Mouse (Mus musculus) embryo, embryonic 9.5 days (tissue): Measurements from ENCODE around the gene Cyp2s1.

Experiments
- DNase-seq: peaks from one replicate; pipeline ENCODE4 v3.0.0-alpha.2; 2017; ENCODE audit errors: extremely low spot score

The Cyp2s1 gene

DNA sequence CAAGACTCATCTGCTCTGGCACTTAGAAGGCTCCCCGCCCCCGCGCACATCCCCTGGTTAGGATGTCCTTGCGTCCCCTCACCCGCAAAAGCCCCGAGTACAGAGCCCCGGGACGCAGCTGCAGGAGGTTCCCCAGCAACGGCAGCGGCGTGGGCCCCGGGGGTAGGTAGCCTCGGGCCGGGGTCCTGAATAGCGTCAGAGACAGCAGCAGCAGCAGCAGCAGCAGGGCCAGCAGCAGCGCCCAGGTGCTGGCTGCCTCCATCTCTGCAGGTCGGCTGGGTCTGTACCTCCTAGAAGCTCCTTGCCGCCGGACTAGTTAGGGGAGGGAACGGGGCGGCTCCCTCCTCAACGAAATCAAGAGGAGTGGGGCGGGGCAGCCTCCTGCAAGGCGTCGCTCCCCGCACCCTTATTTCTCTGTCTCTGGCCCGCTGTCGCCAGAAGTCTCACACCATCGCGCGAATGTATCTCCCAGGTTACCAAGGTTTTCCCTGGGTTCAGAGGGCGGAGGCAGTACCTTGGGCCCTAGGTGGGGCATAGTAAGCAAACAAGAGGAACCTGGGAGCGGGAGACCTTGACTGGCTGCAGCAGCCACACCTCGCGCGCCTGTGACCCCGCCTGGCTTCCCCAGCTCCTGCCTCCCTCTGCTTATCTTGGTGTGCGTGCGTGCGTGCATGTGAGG is at the start of gene Cyp2s1:
Gene Cyp2s1 (minus strand): TSS at position 673 of the 679 bp plus-strand sequence.
- peak; percentile 34 for DNase-seq

DNA sequence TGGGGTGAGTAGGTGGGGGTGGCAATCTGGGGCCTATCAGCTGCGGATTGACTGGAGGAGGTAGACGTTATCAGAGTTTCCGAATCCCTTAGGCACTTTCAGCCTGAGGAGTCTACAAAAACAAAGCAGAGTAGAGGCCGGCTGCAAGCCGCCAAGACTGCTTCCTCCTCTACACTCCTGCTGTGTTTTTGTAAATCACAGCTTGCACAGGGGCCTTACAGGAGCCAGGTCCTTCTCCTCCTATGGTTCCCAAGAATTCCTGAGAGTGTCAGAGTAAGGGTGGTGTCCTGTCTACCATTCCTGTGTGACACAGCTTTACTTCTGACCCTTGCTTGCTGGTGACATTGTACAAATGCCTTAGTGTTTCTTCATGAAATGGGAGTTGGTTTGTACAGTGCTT is 48.1 kb upstream of the Cyp2s1 start:
- no peak for DNase-seq

DNA sequence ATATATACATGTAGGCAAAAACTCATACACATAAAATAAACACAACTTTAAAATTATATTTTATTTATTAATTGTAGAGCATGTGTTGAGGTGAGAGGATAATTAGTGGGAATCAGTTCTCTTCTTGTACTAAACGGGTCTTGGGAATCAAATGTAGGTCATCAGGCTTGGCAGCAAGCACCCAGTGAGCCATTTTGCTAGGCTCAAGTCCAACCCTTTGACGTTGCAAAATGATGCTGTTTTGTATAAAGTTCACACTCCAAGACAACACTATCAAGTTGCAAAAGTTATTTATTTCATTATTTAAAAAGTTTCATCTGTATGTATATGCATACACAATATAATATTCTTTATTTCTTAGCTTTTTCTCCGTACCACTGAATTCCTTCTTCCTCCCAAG is 47.0 kb upstream of the Cyp2s1 start:
- no peak for DNase-seq

DNA sequence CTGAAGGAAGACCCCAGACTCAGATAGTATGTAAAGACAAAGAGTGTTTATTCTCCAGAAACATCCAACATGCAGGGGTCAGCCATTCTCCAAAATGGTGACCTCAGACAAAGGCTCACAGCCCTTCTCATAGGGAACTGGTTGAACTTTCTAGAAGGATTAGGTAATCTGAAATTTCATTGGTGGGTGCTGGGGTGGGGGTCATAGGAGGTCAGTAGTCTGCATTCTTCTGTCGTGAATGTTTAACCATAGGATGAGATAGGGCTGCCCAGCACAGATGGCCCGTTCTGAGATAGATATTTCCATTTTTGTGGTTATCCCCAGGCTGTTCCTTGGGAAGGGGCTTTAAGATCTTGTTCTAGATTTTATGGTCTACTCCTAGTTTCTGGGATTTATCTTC is 45.7 kb upstream of the Cyp2s1 start:
- no peak for DNase-seq

DNA sequence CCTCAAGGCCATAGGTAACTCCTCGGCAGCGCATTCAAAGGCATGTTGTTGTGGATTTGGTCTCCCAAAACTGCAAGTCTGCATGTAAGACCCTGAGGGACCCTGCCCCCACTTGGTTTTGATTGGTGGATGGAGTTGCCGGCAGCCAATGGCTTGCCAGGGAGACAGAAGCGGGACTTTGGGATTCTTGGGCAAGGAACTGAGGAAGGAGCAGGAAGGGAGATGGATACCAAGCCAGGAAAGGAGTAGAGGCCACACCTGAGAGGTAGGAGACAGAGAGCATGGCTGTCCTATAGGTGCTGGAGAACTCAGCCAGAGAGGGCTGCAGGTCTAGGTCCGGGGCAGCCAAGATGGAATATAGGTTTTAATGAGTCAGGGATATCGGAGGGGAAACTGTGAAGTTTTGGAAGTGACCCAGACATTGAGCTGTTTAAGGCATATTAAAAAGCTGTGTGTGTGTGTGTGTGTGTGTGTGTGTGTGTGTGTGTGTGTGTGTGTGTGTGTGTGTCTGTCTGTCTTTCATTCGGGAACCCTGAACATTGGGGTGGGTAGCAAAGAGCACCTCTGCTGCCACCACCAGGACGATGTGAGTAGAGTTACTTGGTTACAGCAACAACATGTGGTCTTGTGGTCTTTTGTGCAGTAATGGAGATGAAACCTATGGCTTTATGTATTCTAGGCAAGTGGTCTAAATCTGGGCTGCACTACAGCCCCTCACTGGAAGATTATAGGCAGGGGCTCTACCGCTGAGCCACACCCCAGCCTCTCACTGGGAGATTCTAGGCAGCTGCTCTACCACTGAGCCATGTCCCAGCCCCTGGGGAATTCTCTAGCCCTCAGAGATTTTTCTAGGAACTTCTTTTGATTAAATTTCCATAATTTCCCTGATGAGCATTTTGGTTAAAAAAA is 43.5 kb upstream of the Cyp2s1 start:
- peak; percentile 61 for DNase-seq

DNA sequence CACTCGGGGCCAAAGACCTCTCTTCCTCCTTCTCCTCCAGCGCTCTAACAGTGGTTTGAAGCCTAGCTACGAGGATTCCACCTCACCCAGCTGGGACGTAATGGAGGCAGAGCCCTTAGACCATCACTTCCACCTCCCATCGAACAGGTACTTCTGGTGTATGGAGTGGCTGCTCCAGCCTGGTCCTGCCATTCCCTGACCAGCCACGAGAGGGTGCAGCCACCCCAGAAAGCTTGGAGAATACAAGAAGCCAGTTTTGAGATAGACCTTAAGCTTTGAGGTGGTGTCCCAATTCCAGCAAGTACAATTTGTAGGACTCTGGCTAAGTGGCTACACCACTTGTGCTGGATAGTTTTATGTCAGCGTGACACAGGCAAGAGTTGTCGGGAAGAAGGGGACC is 38.4 kb upstream of the Cyp2s1 start:
- DNase-seq: peak; percentile 57

DNA sequence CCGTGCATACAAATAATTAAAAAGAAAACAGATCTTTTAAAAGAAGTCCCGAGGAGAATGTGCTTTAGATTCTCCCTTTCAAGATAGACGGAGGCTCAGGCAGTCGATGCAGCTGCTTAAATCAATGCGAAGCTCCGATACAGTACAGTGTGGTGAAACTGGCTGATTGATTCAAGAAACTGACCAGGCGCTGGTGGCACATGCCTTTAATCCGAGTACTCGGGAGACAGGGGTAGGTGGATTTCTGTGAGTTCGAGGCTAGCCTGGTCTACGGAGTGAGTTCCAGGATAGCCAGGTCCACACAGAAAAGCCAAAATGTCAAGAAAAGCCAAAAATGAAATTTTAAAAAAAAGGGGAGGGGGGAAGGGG is 31.7 kb upstream of the Cyp2s1 start:
- DNase-seq: no peak

DNA sequence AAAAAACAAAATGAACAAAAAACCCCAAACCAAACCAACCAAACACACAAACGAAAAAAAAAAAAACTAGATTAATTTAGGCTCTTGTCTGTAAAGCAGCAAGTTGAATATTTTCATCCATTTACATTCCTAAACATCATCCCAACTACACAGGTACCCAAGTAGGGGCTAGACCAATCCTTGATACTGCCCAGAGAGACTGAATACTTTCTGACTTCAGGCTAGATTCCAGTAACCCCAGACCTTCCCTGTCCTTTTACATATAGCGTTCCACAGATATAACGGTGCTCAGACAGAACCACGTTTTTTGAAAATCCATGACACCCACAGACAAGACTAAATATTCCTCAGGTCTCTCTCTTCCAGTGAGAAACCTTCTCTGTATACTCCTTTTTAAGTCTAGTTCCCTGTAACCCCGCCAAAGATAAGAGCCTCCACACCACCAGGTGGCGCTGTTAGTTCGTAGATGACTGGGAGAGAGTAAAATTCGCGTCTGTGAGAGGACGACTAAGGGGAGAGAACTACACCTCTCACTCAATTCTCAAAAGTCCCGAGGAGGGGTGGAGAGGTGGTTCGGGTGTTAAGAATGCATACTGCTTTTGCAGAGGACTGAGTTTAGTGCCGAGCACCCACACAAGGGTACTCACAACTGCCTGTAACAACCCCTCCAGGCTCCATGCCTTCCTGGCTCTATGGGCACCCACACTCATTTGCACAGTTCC is 31.2 kb upstream of the Cyp2s1 start:
- DNase-seq: peak; percentile 88

DNA sequence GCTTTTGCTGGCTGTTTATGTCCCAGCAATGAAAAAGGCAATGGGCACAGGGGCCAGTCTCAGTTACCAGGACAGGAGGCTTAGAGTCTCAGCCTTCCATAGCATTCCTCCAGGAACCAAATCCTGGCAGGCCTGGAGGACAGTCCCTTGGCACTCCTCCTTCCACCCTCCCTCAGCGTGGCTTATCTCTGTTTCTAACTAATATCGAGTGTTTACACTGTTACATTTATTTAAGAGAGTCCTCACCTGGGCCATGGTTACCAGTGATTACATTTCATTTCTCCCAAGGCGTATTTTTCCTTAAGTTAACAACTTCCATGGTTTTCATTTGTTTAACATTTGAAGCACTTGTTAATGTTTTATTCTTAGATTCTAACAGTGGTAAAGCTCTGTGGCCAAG is 28.2 kb upstream of the Cyp2s1 start:
- no peak for DNase-seq

DNA sequence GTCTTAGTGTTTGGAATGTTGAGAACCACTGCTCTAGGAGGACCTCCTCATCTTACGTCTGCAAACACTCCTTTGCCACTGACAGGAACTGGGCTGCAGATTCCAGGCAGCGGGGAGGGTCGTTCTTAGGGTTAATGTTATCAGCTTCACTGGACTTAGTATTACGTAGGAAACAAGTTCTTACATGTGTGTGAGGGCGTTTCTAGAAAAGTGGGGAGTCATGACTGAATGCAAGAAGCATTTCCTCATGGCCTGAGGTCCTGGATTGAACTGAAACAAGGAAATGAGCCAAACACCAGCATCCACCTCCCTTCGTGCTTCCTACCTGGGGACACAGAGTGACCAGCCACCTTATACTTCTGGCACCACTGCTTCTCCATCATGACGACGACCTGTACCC is 27.7 kb upstream of the Cyp2s1 start:
- DNase-seq: no peak

DNA sequence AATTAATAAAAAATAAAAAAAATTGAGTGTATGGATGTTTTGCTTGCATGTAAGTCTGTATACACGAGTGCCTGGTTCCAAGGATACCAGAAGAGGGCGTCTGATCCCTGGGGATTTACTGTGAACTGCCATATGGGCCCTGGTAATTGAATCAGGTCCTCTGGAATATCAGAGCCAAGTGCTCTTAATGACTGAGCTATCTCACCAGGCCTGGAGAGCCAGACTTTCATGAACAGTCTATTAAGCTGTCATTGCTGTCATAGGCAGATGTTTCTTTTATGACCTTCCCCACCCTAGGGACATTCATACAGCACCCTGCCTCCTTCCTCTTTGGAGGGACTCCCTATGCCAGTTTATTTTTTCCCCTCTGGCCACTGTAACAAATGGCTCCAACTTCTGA is 26.8 kb upstream of the Cyp2s1 start:
- no peak for DNase-seq

DNA sequence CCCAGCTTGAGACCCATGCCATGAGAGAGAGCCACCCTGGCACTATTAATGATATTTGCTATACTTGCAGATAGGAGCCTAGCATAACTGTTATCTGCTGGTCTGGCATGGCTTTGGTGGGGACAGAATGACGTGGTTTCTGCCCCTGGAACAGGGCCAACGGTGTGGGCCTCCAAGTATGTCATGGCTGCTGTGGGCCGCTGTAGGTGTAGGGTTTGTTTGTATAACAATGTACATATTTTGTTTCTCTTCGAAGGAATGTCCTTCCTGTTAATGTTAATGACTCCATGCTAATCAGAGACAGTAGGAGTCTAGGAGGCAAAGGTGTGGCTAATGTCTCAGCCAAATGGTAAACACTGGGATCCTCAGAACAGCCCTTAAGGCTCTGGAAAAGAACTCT is 24.2 kb upstream of the Cyp2s1 start:
- no peak for DNase-seq

DNA sequence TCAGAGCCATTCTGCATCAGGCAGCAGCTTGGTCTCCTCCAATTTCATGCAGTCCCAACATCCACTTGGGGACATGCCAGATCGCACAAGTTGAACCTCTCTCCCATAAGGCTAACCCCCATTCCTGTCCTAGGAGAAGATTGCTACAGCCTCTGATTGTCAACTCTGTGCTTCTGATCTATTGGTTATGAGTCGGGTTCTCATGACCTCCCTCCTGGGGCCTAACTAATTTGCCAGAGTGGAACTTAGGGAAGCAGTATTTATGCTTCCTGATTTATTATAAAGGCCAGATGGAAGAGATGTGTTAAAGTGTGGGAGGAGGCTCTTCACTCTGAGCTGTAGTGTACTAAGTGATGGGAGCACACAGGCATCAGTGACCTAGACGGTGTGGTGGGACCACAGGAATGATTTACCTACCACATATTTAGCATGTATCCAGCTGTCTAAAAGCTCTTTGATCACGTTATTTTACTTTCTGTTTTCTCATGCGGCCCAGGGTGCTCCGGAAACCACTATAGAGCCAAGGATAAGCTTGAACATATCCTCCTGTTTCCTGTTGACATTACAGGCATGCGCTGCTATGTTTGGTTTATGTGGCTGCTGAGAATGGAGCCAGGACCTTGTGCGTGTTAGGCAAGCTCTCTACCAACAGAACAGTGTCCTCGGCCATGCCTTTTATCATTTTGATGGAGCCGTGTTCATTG is 18.6 kb upstream of the Cyp2s1 start:
- DNase-seq: no peak

DNA sequence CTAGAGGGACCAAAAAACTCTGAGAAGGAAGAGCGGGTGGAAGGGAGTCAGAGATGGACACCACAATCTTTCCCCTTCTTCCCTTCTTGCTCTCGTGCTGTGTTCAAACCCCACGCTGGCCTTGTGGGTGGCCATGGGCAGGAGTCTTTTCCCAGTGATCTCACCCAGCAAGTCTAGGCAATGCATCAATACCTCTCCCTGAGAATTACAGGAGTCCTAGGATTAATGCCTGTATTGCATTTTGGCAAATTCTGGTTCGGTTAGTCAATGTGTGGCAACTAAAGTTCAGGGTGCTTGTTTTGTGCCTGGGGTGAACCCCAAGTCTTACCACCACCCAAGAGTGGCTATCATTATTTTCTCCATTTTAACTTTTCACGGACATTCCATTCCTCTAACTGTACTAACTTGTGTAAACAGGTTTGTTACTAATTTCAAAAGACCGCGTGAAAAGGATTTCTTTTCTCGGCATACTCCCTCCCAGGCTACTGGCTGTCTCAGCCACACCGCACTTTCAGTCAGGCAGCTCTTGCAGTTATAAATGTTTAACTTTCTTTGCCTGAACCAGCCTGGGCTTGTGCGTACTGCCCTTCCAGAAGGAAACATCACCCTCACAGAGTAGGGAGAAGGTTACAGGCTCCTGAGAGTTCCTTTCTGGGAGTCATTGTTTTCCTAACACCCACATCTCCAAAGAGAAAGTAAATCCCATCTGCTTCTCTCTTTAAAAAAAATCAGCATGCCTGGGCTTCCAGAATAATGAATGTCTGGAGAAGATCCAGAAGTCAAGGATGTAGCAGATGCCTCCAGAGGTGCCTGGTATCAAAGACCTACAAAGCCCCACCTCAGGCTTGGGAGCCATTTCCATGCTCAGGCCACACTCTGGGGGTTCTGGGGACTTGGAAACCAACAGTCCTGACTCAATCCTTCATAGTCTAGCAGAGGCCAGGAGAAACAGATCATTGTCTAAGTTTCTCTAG is 15.1 kb upstream of the Cyp2s1 start:
- DNase-seq: no peak

DNA sequence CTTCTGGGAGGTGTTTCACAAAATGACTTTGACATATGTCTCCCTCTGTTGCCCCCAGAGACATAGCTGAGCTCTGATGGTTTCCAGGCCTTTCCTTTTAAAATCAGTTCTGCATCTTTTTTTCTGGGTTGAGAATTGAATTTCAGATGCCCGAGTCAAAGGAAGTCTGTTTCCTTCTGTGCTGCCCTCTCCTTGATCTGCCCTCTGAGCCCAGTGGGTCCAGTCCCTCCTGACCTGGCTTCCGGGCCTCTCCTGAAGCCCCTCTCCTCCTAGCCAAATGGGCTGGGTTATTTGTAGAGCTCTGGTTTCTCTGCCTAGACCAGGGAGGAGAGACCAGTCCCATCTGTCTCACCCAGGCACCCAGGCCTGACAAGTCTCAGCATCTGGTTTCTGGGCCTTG is 13.5 kb upstream of the Cyp2s1 start:
- peak; percentile 33 for DNase-seq

DNA sequence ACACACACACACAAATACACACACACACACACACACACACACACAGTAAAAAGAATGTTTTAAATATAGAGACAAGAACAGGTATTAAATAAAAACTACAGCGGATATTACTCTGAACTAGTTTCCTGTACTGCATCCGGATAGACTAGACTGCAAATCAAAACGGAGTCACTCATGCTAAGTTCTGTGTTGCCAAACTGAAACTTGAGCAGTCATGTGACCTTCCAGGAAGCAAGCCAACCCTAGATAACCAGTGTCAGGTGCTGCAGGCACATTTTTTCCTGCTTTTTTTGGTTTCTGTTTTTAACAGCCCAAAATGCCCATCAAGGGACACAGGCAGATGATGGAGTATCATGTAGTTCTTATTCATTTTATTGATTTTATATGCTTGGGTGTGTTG is 10.5 kb upstream of the Cyp2s1 start:
- DNase-seq: no peak

DNA sequence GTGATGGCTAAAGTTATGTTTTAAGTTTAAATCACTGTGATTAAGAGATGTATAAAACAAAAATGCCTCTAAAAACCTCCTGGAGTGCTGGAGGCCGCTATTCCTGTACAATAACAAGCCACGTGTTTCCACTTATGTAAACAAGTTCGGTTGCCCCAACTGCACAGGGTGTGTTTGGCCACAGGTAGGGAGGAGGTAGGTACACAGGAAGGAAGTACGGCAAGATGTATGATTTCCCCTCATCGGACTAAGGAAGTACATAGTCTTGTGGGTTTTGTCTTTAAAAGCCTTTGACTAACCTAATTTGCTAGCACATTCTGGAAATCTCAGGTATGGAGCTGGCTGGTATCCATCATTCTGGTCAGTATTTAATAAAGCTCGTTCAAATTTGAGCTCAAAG is 9.3 kb upstream of the Cyp2s1 start:
- DNase-seq: no peak

DNA sequence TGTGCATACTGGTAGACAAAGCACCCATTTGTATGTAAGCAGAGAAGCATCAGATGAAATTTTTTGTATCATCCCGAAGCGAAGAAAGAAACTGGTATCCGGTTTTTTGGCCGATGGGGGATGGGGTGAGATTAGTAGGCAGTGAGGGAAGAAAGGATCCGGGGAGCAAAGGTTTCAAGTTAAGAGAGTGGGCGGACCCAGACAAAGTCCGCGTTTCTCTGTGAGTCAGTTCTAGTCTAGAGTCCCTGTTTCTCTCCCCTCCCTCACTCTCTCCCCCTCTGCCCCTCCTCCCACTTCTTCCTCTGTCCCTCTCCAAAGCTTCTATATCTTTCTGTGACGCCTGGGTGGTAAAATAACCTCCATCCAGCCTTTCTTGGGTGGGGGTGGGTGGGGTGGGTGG is 8.3 kb upstream of the Cyp2s1 start:
- DNase-seq: no peak

DNA sequence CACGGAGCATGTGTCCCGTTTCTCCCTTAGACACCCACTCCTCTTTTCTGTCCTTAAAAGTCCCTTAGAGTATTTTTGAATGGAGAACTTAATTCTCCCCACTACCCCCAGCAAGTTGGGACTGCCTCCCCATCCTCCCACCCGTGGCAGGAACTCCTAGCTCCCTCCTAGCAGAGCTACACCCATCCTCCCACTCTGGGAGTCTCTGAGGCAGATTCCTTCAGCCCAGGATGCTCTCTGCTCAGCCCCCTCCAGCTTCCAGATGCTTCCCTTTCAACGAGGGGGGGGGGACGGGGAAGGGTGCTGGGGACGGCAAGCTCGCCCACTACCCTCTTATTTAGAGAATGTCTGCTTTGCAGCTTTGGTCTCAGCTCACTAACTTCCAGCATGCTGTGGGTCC is 1.1 kb downstream of the Cyp2s1 start:
- no peak for DNase-seq

DNA sequence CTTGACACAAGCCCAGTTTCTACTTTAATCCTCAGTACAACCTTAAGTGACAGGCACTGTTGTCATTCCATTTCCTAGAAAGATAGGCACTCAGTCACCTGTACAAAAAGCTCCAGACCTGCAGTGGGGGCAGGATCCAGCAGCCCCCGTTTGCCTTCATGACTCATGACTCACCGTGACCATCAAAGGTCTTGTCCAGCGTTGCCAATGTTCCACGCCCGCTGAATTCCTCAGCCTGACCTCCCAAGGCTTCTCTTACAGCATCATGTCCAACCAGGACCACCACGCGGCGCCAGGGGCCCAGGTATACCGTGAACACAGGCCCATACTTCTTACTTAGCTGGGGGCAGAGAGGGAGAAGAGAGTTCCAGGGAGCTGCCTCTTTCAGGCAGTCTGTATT is 2.0 kb downstream of the Cyp2s1 start:
- no peak for DNase-seq

DNA sequence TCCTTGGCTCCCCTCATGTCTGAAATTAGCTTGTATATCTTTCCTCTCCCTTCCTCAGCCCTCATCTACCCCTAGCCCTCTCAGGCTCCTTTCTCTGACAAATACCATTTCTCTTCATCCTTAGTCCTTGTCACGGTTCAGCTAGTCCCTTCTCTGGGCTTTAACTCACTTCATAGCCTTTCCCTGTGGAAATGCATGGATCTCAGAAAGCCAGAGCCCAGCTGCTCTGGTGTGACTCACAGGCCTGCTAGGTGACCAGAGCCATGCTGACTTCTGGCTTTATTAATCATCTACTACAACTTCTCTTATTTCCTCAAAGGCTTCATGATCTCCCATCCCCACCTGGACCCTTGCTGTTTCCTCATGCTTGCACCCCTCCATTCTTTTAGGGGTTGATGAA is 4.5 kb downstream of the Cyp2s1 start:
- DNase-seq: no peak
